Mouse (Mus musculus) naive thymus-derived CD4-positive, alpha-beta T cell, adult 2 months (primary cell): ENCODE results near the gene Cbfa2t2.
A peak's percentile ranks its signal among the peaks of the same experiment; 100 is the strongest.

Experiments
- DNase-seq: peaks from one replicate; pipeline ENCODE4 v3.0.0-alpha.2; 2011; ENCODE audit warnings: low read depth

The Cbfa2t2 gene

DNA sequence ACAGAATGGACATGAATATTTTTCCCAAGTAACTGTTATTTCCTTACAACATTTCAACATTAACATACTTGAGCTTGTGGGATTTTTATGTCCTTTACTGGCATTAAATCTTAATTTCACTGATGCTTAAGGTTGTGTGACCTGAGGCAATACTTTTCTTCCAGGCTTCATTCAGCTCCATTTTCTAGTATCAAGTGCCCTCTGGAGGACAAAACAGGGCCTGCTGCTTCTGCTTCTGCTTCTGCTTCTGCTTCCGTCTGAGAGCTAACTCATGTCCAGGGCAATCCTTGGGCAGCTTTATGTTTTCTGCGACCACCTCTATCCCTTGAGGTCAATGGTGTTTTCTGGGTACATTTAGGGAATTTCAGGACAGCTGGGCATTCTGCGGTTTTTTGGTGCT lies 103.4 kb downstream of the Cbfa2t2 start:
- peak; percentile 29 for DNase-seq

DNA sequence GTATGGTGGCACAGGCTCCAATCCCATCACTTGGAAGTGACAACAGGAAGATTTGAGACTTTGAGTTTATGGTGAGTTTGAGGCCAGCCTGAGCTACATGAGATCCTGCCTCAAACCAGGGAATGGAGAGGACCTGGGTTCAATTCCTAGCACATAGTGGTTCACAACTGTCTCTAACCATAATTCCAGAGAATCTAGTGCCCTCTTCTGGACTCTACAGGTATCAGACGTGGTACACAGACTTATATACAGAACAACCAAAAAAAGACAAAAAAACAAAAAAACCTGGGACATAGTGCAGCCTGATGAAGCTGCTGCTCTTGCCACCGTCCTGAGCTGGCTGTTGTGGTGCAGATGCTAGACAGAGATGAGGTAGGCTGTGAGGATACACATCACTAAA lies 105.3 kb downstream of the Cbfa2t2 start:
- no peak for DNase-seq

DNA sequence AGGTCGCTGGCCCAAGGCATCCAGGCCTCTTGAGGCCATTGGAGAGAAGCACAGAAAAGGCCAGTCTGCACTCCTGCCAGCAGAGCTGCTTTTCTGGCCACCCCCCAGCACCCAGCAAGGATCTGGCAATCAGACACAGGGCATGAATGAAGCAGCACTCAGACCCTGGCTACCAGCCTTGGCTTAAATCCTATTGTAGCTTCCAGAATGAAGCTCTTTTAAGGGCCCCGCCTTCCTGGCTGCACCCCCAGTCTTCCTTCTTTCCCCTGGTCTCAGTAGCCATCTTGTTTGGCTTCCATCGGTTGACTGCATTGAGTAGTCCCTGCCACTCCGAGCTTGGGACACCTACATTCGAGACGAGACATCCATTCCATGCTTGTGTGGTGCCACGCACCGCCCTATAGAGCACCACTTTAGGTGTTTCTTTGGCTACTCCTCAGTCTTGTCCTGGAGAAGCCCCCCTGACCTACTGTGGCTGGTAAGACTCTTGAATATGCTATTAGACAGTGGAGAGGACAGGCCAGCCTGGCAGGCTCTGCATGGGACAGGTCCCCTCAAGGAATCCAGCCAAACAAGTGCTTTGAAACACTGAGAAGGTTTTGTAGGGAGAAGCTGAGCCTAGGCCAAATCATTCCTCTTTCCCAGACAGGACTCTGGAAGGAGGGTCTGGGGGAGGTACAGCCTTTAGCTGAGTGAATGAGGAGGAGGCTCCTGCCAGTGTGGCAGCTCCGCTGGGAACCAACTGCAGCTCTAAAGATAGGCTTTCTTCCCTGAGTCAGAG lies 107.5 kb downstream of the Cbfa2t2 start:
- no peak for DNase-seq

DNA sequence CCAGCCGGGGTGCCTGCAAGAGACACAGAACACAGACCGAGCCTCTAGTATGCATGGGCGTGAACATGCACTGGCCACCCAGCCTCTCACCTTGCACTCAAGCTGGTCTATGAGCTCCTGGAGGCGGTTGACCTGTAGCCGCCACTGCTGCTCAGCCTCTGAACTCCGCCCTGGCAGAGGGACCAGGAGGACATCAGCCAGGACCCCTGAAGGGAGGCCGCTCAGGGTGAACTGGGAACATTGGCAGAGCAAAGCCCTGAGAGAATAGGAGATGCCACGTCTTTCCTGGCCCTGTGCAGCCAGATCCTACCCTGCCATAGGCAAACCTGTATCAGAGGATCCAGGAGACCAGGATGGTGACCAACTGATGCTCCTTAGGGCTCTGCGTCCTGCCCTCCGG lies 110.4 kb downstream of the Cbfa2t2 start, which contains the start of gene 1700003F12Rik:
TSS of gene 1700003F12Rik (plus strand) at position 375 of the 400 bp plus-strand sequence.
- no peak for DNase-seq

DNA sequence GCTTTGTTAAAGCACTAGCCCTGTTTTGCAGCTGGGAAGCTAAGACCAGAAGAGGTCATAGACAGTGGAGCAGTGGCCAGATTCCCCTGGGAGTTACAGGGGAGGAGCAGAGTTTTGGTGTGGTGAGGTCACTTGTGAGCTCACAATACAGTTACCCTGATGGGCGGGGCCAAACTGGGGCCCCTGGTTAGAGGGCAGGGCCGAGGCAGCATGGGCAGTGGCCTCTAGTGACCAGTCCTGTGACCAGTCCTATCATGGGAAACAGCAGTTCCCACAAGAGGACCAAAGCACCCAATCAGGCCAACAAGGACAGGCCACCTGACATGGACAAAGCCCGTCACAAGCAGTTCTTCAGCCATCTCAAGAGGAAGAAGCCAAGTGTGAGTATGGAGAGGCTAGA lies 112.4 kb downstream of the Cbfa2t2 start:
- no peak for DNase-seq

DNA sequence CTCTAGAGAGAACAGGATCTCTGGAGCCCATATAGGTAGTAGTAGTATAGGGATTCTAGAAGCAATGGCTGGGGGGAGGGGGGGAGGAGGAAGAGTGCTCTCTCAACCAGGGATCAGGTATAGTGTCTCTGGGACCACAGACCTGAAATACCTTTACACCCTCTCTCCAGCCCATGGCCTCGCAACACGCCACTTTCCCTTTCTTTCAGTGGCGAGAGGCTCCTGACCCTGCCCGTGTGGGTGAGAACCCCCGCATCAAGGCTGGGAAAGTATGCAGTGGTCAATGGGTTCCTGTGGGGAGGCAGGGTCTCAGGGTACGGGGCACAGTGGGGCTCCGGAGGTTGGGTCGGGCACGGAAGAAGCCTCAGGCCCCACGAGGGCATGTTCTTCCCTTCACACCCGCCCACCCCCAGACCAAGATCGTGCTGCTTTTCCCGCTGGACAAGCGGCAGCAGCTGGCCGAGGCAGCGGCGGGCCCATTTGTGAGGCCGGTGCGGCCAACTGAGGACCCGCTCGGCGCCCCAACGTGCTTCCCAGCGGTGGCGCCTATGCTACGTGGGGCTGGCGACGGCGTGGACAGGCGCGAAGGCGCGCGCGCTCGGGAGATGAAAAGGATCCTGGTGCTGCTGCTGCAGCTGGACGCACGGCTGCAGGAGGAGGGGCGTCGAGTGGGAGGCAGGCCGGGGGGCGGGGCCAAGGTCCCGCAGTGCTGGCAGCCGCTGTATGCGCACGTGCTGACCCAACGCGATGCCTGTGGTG lies 113.0 kb downstream of the Cbfa2t2 start:
- peak; percentile 47 for DNase-seq

DNA sequence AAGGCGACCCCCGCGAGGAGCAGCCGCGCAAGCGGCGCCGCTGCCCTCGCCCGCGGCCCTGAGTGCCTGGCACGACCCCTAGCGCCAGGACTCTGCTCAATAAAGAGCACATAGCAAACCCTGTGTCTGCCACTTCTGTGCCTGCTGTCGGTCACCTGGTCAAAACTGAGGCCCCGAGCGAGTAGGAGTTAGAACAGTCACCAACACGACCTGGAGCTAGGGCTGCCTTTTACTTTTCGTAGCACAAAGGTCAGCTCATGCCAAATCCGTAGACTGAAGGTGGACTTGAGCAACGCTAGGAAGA lies 113.6 kb downstream of the Cbfa2t2 start:
- DNase-seq = no peak

DNA sequence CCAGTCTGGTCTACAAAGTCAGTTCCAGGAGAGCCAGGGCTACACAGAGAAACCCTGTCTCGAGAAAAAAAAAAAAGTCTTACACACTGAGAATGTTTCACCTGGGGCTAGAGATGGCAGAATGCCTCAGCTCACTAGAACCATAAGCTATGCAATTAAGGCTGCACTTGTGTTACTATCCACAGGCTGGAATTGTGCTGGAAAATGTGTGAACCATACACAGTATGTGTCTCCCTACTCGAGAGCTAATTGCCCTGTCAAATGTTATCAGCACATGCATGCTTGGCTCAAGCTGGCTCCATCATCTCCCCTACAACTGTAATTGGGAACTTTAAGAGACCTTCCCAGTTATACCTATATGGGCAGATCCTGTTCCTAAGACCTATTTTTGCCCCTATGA lies 114.7 kb downstream of the Cbfa2t2 start:
- DNase-seq = no peak

DNA sequence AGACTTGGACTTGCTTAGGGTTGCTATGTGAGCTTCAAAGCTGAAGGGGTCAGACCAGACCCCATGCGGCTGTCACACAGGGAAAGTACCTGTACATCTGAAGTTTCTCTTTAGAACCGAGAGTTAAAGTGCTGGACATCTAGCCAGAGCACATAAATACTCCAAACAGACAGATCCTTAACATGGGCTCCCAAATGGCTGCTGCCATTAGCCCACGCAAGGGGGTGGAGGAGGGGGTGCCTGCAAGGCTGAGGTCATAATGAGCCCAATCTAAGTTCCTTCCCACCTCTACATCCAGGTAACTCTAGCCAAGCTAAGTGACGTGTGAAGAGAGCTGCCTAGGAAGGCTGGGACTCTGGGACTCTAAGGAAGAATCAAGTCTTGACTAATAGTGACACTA lies 115.2 kb downstream of the Cbfa2t2 start, which contains the start of gene Actl10:
TSS of gene Actl10 (plus strand) at position 301 of the 400 bp plus-strand sequence.
- DNase-seq = no peak

DNA sequence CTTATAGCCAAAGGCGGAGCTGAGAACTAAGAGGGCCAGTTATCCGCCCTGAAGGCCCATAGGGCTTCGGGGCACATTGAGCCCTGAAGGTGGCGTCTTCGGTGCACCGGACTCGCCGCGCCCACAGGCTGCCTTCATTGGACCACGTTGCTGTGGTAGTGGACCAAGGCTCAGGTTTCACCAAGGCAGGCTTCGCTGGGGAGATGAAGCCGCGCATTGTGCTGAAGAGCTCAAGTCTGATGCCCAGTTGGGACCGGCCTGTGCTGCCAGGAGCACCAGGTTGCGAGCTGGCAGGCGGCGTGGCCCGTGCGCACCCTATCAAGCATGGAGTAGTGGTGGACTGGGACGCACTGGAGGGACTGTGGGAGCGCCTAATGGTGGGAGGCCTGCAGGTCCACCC lies 115.6 kb downstream of the Cbfa2t2 start:
- no peak for DNase-seq

DNA sequence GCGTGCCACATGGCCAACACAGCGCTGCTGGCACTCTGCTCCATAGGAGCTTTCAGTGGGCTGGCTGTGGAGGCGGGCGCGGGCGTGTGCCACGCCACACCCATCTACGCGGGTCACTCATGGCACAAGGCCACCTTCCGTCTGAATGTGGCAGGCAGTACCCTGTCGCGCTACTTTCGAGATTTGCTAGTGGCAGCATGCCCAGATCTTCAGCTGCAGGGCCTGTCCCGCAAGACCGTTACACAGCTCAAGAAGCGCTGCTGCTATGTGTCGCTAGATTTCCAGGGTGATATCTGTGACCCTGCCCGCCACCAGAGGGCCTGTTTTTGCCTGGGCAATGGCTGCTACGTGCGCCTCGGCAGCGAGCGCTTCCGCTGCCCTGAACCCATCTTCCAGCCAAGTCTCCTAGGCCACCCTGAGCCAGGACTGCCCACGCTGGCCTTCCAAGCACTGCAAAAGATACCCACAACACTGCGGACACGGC lies 116.2 kb downstream of the Cbfa2t2 start:
- peak; percentile 71 for DNase-seq

DNA sequence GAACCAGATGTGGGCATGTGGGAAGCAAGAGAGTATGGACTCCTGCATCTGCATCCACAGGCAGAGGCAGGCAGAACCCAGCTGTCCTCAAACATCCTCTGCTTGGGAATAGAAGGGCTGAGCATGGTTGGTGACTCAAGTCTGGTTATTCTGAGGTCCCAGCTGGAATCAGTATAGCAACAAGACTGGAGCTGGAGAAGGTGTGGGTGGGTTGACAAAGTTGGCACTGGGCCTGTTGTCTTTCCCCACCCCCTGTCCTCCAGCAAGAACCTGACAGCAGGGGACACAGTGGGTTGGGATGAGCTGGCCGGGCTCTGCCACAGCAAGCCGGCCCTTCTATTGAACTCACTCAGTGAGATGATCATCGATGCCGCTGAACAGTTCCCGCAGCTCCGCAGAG lies 119.0 kb downstream of the Cbfa2t2 start:
- no peak for DNase-seq

DNA sequence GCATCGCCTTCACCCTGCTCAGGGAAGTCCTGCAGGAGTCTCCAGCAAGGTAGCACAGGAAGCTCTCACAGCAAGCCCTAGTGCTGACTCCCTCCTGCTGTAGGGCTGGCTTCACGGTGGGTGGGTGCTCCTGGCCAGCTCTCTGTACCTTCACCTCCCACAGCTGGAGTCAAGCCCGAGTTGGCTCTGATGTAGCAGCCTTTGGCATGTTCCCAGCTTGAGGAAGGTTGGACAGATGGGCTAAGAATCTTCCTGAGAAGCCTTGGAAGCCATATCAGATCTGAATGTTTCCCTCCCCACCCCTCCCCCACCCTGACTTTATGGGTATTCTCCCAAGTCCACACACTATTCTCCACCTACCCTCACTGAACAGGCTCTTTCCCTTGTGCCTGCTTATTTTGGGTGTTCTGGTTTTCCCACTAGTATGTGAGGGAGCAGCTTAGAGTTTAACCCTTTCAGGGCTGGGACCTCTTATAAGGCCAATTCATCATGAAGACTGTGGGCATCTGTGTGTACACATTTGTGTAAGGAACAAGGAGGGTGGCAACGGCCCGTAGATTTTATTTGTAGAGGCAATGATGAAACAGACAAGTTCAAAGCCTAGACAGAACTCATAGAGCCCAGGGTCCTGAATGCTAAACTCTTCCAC lies 121.0 kb downstream of the Cbfa2t2 start:
- DNase-seq = no peak

DNA sequence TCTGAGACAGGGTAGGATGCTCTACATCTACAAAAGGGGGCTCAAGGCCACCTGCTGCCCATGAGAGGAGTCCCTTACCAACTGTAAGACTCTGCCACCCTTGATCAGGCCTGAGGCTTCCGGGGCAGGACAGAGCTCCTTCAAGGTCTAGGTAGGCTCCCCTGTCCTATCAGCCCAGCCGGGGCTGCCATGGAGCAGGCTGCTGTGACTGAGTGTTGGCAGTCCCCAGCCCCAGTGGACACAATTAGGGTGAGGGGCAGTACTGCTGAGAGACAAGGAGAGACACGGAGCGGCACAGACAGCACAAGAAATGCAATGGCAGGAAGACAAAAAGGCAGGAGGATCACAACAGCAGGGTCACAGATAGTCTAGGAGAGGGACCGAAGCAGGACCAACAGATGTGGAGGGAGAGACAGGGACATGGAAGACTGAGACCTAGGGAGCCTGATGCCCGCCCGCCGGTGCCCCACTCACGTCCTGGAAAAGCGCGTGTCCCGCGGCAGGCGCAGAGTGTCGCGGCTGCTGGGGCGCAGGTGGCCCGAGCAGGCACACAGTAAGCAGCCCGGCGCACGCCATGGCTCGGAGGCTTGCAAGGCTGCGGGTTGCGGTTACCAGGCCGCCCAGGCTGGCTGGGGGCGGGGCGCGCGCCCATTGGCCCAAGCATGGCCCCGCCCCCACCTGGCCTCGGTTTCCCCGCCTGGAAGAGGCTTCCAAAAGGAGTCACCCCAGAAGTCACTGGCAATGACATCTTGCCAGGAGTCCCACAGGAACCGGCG lies 122.2 kb downstream of the Cbfa2t2 start, which contains the start of gene Necab3:
TSS of gene Necab3 (minus strand) at position 627 of the 776 bp plus-strand sequence.
- DNase-seq = peak; percentile 50

DNA sequence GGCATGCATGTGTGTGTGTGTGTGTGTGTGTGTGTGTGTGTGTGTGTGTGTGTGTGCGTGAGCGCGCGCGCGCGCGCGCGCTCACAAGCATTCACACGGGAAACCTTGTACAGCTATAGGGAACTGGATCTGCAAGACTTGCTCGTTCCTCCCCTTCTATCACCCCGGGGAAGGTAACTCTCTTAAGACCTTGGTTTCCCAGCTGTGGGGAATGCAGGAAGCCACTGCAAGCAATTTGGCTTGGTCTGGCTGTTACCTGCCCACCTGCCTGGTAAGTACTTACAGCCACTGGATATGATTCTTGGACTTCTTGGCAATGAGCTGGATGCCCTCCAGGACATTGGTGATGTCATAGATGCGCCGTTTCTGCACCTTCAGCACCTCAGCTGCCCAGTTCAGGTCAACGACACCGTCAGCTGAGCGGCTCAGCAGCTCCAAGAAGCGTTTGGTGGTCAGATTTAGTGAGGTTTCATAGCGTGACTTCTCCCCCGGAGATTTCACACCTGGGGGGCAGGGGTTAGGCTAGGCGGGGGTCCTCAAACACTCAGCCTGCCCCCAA lies 127.4 kb downstream of the Cbfa2t2 start:
- no peak for DNase-seq

DNA sequence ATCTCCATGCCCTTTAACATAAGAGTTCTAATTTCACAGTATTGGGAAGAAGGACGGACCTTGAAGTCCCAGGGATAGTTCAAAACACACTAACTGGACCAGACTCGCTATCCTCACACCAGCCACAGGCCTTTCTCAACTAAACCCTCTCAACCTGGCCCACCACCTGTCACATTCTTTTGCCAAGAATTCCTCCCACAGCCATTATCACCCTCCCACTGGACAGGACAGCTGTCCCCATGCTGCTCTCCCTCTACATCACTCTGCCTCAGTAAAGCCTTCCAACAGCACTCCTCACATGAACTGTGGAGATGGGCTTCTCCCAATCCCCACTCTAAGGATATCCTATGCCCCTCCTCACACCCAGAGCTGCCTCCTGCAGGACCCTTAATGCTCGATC lies 129.3 kb downstream of the Cbfa2t2 start:
- DNase-seq = no peak

DNA sequence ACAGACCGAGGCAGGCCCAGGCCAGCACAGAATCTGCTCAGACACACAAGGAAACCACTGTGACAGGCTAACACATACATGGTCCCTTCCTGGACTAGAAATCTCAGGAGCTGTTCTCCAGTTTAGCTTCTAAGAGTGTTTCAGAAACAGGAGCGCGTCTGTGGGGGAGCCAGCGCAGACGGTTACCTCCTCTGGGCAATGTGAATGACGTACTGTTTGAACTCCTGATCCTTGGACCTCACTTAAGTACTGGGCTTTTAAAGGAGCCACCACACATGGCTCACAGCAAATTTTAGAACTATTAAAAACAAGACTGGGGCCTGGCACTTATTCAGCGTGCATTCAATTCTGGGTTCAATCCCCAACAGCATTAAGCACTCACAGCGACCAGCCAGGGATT lies 130.4 kb downstream of the Cbfa2t2 start:
- DNase-seq = no peak

DNA sequence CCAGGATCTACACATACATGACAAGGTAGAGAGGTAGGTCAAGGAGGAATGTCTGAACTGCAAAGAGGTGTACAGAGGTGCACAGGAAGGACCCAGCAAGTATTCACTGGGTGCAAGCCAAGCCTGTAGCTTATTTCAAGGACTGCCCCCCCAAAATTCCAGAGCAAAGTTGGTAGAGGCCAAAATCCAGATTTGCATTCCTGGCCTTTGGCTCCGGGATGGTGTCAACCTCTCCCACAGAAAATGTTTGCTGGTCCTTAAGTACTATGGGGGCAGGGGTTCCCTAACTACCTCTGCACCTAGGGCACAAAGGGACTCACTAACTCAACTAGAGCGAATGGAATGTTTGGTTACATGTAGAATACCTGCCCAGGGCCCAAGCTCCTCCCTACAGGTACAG lies 131.5 kb downstream of the Cbfa2t2 start:
- DNase-seq = no peak

DNA sequence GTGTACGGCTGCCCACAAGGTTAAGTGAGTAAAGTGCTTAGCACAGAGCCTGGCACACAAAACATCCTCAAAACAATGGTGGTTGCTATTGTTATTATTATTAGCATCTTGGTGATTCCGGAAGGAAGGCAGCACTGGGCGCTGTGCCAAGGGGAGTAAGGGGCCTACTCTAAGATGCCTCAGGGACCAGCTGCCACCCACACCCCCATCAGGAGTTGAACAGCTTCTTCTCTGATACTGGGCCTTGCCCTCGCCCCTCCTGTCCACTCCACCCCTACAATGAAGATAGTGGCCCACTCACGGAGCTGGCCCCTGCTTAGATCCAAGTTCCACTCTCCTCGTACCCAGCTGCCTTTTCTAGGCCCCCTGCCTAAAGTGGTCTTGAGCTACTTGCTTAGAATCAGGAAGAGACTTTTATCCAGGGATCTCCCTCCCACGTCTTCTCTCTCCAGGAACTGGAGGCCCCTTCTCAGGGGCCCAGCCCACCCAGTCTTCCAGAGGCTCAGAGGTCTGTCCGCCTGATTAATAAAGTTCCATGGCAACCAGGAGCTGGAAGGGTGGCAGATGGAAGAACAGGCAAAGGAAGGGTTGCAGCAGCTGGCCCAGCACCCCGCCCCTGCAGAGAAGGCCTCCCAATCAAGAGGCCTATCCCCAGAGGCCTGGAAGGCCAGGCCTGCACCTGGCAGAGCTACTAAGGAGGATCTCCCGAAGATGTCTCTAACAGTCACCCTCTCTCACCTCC lies 132.2 kb downstream of the Cbfa2t2 start:
- no peak for DNase-seq

DNA sequence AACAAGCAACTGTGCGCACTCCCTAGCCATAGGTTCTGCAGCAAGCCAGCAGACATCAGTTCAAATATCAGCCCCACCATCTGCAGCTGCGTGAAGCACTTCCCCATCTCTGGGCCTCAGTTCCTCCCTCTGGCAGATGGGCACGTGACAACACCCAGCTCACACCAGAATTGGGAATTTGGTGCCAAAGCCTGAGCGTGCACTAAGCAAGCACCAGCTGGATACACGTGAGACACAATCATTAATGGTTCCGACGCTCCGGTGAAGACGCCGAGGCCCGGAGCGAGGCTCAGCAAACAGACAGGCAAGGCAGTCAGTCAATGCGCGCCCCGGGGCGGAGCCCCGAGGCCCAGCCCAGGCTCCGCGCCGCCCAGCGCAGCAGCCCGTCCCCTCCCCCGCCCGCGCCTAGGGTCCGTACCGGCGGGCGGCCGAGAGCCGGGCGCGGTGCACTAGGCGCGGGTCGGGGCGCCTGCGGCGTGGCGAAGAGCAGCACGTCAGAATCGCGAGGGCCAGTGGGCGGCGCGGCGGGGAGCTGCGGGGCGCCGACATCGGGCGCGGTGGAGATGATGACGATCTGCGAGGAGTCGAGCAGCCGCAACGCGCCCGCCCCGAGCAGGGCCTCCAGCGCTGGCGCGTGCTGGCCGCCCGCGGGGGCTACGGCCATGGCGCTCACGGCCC lies 132.9 kb downstream of the Cbfa2t2 start:
- DNase-seq = peak; percentile 73
